Mouse (Mus musculus) adrenal gland, adult (tissue): ENCODE data around the gene Olfr434.
"Not testable (repeated sequence)": the region's sequence is repeated elsewhere in the genome, so short reads cannot be mapped to it uniquely, and the experiment has no call there.

Experiments used
- DNase-seq, 2 experiments: peaks; one replicate each; pipeline ENCODE4 v3.0.0; 2022 to 2023; ENCODE audit warnings: low spot score in 1 of 2; ENCODE audit not compliant: inconsistent age in 2 of 2

The Olfr434 gene

DNA sequence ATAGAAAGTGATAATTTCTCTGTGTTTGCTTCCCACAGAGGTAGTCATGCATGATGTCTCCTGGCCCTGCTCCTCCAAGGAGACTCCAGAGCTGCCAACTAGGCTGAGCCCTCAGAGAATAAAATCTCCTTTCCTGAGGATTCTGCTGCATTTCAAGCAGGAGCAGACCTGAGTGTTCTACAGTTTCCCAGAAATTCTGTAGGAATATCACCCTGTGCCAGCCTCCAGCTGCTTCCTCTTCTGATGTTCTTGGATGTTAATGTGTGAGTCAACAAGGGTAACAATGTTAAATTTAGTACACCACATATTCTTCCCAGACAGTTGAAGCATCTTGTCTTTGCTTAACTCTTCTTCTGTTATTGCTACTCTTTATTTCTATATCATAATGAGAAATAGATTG, at the start of gene Olfr434:
Gene Olfr434 (plus strand): TSS at position 149 of the 400 bp plus-strand sequence.
- DNase-seq: not testable (repeated sequence)

DNA sequence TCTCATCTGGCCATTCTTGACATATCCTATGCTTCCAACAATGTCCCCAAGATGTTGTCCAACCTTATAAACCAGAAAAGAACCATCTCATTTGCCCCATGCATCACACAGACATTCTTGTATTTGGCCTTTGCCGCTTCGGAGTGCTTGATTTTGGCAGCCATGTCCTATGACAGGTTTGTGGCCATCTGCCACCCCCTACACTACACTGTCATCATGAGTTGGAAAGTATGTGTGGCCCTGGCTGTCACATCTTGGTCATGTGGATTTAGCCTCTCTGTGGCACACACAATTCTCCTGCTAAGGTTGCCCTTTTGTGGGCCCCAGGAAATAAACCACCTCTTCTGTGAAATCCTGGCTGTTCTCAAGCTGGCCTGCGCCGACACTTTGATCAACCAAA, 45.6 kb upstream of the Olfr434 start:
- no peak for DNase-seq

DNA sequence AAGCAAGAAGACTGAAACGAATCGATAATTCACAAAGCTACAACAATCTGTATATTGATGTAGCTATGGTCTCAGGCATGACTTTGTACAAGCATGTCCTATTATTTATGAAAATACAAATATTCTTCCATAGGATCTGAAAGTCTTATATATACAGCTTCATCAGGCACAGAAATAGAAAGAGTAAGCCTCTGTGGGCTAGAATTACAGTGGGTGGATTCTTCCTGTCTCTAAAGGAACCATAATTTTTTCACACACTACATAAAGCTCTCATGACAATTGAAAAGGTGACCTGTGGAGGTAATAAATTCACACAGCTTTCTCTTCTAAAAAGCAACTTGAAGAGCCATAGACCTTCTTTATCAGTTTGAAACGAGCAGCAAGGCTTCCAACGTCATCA, 41.0 kb upstream of the Olfr434 start, which contains the start of gene Olfr13:
Gene Olfr13 (plus strand): TSS at position 301 of the 400 bp plus-strand sequence.
- DNase-seq: no peak

DNA sequence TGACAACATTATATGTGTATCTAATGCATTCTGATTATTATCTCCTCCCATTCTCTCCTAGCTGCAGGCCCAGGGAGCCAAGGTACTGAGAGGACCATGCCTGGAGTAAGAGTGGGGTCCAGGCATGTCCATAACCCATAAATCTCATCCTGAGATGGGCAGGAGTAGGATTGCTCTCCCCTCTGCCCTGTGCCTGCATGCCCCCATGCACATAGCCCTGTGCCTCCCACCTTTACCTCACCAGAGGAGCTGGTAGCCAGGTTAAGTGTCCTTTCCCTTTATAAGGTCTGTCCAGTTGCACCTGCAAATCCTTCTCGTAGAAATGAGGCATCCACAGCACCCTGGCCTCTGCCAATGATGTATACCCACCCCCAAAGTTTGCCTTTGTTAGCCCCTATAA, 34.7 kb upstream of the Olfr434 start:
- no peak for DNase-seq

DNA sequence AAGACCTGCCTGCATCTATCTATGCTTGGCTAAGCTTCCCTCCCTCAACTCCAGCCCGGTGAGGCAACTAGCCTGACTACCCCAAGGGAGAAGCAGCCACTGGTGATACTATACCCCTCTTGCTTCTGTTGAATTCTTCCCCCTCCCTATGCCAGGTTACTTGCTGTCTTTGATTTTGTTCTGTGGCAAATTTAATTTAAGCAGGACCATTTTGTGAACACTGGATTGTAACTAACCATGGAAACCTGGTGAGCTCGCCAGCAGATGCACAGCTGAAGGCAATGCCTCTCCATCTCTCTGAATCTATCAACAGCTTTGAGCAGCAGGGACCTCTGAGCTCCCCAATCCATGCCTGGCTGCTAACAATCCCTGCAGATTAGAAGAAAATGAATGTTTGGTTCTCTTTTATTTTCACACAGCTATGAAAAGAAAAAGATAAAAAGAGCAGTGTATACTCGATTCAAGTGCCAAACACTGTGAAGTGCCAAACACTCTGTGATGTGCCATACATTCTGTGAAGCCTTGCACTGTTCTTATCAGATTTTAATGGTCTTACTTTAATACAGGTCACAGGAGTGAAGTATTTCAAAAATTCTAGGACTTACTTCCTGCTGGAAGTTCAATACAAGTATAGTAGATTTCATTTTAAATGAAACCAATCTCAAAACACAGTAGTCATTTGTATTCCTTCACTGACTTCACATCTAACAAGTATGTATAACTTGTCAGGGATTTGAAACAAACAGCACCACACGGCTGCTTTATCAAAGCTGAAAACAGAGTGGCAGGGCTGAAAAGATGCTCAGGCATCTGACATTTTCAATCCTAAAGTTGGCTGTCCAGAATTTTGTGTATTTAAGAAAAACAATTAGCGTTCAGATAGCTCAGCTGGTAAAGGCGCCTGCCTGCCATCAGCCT, 34.0 kb upstream of the Olfr434 start:
- DNase-seq: no peak

DNA sequence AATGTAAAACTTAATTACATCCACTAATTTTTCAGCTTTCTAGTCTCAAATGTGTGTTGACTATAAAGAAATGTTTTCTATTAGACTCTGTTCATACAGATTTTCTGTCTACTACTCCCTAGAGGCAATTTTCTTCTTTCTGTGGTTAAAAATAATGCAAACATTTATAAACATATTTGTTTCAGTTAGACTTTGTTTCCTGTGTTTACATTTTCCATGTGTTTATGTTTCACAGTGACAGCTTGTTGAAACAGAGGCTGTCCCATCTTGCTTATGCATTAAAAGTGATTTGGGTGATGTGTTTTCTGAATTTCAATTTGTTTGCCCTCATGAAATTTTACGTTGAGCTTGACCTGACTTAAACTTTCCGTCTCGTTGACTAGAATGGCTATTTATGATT, 21.8 kb upstream of the Olfr434 start:
- DNase-seq: no peak

DNA sequence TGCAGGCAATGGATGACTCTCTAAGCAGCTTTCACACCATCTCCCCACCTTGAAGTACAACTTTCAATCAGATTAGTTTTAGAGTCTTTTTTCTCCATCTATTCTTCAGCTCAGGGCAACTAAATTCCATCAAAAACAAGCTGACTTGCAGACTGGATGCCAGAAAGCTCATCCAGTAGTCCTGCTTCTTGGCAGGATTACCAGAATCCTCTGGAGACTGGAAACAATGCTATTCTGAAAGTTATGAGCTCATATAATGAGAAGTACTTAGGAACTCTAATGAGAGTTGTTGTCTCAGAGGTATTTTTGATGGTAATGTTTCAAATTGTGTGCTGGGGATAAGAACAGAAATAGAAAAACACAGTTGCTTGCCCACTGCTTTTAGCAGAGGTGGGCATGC, 16.0 kb upstream of the Olfr434 start, which contains the start of gene Olfr435:
Gene Olfr435 (plus strand): TSS at position 366 of the 400 bp plus-strand sequence.
- no peak for DNase-seq

DNA sequence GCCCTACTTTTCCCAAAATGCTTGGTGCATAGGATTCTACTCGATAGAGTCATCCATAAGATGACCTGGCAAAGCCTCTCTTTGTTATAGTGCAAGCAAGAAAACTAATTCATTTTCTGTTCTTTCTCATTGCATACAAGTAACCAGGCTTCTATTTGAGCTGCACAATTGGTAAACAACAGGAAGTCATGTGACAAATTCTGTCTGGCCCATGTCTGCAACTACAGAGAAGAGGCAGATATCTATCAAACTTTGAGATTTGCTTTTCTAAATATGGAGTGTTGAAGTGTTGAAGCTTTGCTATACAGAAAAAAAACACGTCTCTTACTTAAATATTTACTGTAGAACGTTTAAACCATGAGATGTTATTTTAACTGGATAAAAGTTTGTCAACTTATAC, 14.7 kb upstream of the Olfr434 start:
- no peak for DNase-seq

DNA sequence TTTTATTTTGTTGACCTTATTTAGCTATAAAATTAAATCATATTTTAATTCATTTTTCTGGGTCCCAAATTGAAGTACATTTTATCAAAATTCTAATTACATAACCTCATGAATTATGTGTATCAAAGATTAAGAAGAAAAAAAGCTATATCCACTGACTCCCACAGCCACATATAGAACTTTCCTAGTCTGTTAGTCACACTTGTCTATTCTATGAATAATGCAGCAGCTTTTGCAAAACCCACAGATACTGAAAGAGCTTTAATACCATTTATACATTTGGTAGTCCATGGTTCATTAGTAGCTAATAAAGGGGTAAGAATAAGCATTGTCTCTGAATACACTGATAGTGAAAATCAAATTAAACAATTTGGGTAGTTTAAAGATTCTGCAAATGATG, 10.0 kb upstream of the Olfr434 start:
- no peak for DNase-seq

DNA sequence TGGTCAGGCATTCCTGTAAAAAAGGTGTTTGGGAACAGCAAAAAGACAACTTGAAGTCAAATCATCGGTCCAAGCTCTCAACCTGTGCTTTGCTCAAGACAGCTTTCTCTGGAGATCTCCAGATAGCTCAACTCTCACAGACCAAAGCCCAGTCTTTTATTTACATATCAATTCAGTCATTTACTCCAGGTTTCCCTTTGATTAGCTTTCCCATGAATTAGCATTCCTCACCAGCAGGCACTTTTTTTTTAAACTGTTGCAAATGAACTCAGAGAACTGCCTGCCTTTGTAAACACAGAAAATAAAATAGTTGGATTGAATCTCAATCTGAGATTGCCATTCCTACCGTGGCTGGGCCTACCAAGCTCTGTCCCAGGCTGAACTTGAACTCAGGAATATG, 7.5 kb upstream of the Olfr434 start:
- no peak for DNase-seq

DNA sequence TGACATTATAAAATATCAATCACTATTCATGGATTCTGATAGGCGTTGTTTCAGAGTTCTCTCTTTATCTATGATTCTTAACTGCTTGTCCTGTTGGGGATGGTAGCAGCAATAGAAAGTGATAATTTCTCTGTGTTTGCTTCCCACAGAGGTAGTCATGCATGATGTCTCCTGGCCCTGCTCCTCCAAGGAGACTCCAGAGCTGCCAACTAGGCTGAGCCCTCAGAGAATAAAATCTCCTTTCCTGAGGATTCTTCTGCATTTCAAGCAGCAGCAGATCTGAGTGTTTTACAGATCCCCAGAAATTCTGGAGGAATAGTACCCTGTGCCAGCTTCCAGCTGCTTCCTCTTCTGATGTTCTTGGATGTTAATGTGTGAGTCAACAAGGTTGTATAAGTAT, 18.4 kb downstream of the Olfr434 start, which contains the start of gene Olfr47:
Gene Olfr47 (plus strand): TSS at position 275 of the 400 bp plus-strand sequence.
- not testable (repeated sequence) for DNase-seq

DNA sequence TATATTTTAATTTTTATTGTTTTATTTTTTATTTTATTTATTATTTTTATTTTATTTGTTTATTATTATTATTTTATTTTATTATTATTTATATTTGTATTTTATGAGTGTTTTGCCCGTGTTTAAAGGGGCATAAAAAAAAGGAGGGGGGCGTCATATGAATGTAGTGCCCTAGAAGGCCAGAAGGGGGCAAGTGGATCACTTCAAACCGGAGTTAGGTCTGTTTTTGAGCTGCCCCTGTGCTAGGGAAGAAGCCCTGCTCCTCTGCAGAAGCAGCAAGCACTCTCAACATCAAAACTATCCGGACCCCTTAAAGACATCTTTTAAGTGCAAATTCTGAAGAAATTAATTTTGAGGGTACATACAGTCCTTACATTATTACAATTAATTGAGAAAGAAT, 29.2 kb downstream of the Olfr434 start:
- no peak for DNase-seq

DNA sequence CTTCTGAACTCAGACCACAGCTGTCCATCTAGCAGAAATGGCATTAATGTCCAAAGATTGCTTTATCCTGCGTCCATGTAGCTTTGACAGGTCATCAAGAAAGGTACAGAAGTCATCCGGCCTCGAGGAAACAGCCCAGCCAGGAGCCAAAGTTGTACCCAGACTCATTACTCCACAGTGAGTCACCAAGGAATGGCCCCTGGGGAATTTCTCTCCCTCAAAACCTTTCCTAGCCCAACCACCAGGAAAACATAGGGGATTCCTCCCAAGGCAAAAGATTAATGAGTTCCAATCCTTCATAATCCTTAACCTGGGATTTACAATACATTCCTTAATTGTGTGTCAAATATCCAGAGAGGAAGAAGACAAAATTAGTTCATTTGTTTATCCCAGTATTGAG, 34.6 kb downstream of the Olfr434 start:
- no peak for DNase-seq

DNA sequence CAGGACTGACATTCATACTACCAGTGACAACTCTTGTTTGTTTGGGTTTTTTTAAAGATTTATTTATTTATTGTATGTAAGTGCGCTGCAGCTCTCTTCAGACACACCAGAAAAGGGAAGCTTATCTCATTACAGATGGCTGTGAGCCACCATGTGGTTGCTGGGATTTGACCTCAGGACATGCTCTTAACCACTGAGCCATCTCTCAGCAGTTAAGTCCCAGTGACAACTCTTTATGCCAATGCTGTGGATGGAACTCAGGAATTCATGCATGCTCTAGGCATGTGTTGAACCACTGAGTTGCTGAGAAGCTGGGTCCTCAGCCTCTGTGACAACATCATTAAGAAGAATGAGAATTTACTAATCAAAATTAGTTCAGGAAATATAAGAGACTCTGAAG, 40.2 kb downstream of the Olfr434 start:
- no peak for DNase-seq

DNA sequence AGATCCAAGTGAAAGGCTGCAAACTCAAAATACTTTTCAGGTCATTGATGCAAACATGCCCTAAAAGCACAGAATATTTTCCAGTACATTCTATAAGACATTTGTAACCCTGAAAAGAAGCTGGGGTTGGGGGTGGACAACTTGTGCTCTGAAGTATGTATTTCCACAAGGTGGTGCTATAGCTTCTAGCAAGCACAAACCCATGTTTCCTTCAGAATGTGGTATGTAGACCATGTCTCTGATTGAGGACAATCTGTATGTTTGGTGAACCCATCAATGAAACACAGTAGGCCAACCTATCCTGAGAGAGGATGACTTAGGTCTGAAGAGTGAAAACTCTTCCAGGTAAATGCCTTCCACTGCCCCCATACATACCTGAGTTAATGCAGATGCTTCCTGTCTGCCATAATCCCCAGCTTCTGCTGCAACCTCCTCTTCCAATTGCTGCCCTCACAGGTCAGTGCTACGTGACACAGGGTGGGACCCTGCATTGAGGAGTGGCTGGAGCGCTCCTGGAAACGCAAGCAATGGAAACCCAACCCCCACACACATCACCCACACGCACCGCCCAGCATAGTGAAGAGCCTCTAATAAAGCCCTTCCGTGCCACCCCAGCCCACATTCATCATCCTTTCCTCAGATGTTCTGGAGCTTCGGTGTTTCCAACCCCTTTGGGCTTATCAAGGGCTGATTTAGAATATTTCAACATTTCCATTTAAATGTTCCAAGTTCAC, 41.5 kb downstream of the Olfr434 start:
- DNase-seq: peak in 1 of 2 experiments; percentile 64

DNA sequence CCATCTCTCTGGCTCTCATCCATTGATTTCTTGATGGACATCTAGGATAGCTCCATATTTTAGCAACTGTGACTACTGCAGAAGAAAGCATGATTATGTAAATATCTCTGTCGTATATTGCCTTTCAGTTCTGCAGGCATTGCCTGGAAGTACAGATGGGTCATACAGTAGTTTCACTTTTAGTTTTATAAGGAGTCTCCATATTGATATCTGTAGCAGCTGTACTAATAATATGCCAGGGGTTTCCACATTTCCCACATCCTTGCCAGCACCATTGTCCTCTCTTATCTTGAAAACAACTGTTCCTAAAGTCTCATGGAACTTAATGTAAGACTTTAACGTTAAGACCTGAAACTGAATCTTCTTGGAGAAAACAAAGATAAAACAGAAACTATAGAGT, 47.9 kb downstream of the Olfr434 start:
- no peak for DNase-seq

DNA sequence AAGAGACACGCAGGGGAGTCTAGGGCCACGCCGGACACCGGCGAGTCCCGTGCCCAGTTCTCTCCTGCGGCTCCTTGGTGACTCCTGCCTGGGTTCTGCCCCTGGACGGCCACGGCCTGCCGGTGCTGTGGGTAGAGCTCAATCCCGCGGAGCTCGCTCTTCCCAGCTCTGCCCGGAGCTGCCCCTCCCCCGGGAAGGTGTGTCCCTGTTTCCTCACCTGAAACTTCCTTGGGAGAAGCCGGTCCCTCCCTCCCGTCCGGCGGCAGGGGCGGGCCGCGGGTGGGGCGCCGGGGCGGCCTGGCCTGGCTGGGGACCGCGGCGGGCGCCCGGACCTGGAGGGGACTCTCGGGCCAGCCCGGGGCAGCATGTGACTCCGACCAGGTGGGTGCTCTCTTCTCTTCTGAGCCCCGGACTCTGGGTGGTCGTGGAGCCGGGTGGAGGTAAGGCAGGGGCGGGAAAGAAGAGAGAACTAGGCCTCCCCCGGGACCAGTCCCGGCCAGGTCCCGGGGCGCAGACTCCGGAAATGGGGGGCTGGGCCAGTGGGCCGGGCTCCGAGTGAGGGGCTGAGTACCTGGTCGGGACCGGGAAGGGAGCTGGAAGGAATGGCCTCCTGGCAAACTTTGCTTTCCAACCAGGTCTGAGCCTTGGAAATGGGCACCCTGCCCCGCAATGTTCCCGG, 52.7 kb downstream of the Olfr434 start, which contains the start of gene Arhgef5:
Gene Arhgef5 (plus strand): TSS at position 220 of the 679 bp plus-strand sequence.
- peak; percentile 72 to 89 for DNase-seq

DNA sequence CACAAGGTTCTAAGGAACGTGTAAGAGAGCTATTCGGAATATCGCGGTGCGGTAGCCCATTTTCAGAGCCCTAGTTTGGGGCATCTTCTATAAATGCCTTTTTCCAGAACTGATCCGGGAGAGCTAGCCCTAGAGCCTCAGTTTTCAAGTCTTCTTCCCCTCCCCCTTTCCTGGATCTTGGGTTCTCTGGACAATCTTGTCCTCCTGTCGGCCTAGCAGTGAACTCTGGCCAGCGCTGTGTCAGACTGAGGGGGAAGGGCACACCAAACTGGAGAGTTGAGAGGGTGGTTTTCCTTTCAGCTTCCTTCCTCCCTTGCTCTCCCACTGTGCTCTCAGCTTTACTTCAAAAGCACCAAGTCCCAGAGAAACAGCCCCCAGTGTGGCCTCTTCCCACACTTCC, 53.5 kb downstream of the Olfr434 start:
- peak; percentile 44 to 75 for DNase-seq
